In genomic region chr3:109526246-109526645, GRCm38 (mm10) we compare ENCODE assay signal across 8 mouse cellular contexts.
DNase-seq lines count a peak whose midpoint lies in the region; ATAC-seq and TF ChIP-seq lines count a peak whose summit lies in the region.

No protein-coding gene starts in this region.

- 12% methylated on average over 4 of the region's 4 CpGs for WGBS in liver, embryonic 12.5 days (ENCODE audit: insufficient replicate concordance)
- 5% methylated on average over 4 of the region's 4 CpGs for WGBS in intestine, postnatal 0 days
- 5% methylated on average over 4 of the region's 4 CpGs for WGBS in stomach, postnatal 0 days

- no peaks in the 10 kb centered on the region for H3K9me3 ChIP-seq in liver, embryonic 12.5 days (replicated peaks)
- H3K9me3 ChIP-seq in intestine, postnatal 0 days (ENCODE audit: control insufficient read depth), result no peaks in the 10 kb centered on the region
- H3K9me3 ChIP-seq in stomach, postnatal 0 days (ENCODE audit: control insufficient read depth, low read length), result no peaks in the 10 kb centered on the region

- intact Hi-C loops in left cerebral cortex, postnatal 14 days (cut with DNase I), result loop anchor here (5.0 to 10.0 kb wide), 3 partner anchors 209 to 1539 kb away; partner anchors contain the start of gene Ntng1

- TF ChIP-seq EP300 in stomach, postnatal 0 days (optimal IDR thresholded peaks at IDR 0.05), result no peak

- H3K4me2 ChIP-seq in liver, embryonic 12.5 days, result no peak overlapping the region
- no peak overlapping the region for H3K4me2 ChIP-seq in intestine, postnatal 0 days (replicated peaks; ENCODE audit: low read depth)
- no peak overlapping the region for H3K4me2 ChIP-seq in stomach, postnatal 0 days (replicated peaks; ENCODE audit: low read depth)

- peak; percentile 74 for DNase-seq in liver
- DNase-seq in cerebellum, postnatal 25 days, result peak; percentile 85 to 92
- peak; percentile 27 to 36 for DNase-seq in gastrocnemius, adult 8-10 months (ENCODE audit: low spot score in 2 of 2)
- DNase-seq in left cerebral cortex, postnatal 14 days (ENCODE audit: low spot score in 2 of 2), result peak; percentile 78 to 92
- peak; percentile 72 for DNase-seq in naive thymus-derived CD4-positive, alpha-beta T cell, adult 2 months (ENCODE audit: low read depth)
- peak; percentile 86 for DNase-seq in stomach, postnatal 0 days (ENCODE audit: low spot score)

- no peak overlapping the region for H3K27ac ChIP-seq in liver, embryonic 12.5 days
- H3K27ac ChIP-seq in intestine, postnatal 0 days (ENCODE audit: low read depth, low read length), result no peak overlapping the region
- H3K27ac ChIP-seq in stomach, postnatal 0 days (replicated peaks), result no peak overlapping the region

- no peak overlapping the region for H3K4me3 ChIP-seq in liver, embryonic 12.5 days
- no peak overlapping the region for H3K4me3 ChIP-seq in intestine, postnatal 0 days (ENCODE audit: low read depth, low read length)
- no peak overlapping the region for H3K4me3 ChIP-seq in stomach, postnatal 0 days (ENCODE audit: low read depth, low read length)

- H3K9ac ChIP-seq in liver, embryonic 12.5 days, result no peak overlapping the region
- H3K9ac ChIP-seq in intestine, postnatal 0 days (ENCODE audit: low read depth, low read length), result no peak overlapping the region
- H3K9ac ChIP-seq in stomach, postnatal 0 days (ENCODE audit: low read length), result no peak overlapping the region

- no peaks in the 10 kb centered on the region for H3K4me1 ChIP-seq in liver, embryonic 12.5 days
- H3K4me1 ChIP-seq in intestine, postnatal 0 days (replicated peaks; ENCODE audit: control insufficient read depth, insufficient read depth, low read length), result no peaks in the 10 kb centered on the region
- no peaks in the 10 kb centered on the region for H3K4me1 ChIP-seq in stomach, postnatal 0 days (replicated peaks; ENCODE audit: control insufficient read depth, insufficient read depth)

- H3K36me3 ChIP-seq in liver, embryonic 12.5 days, result no peaks in the 10 kb centered on the region
- H3K36me3 ChIP-seq in intestine, postnatal 0 days (ENCODE audit: control insufficient read depth, insufficient read depth), result no peaks in the 10 kb centered on the region
- no peaks in the 10 kb centered on the region for H3K36me3 ChIP-seq in stomach, postnatal 0 days (ENCODE audit: control insufficient read depth, insufficient read depth, low read length)

- TF ChIP-seq CTCF in intestine, postnatal 0 days (IDR thresholded peaks at IDR 0.05; ENCODE audit: low read depth), result peak; percentile 87
- TF ChIP-seq CTCF in stomach, postnatal 0 days (IDR thresholded peaks at IDR 0.05; ENCODE audit: low read depth), result peak; percentile 88

- ATAC-seq in liver, embryonic 12.5 days, result no peak
- no peak for ATAC-seq in intestine, postnatal 0 days
- no peak; the same call in 1 of the 2 replicates for ATAC-seq in stomach, postnatal 0 days (ENCODE audit: low FRiP score, low TSS enrichment)

- no peaks in the 10 kb centered on the region for H3K27me3 ChIP-seq in liver, embryonic 12.5 days (replicated peaks)
- H3K27me3 ChIP-seq in intestine, postnatal 0 days (replicated peaks; ENCODE audit: control insufficient read depth, insufficient read depth, low read length), result no peaks in the 10 kb centered on the region
- no peaks in the 10 kb centered on the region for H3K27me3 ChIP-seq in stomach, postnatal 0 days (ENCODE audit: control insufficient read depth, insufficient read depth, low read length)

Comparison
In these comparisons a context has a peak if more than half of its experiments do, and no peak if none do; other contexts are left out.
1. DNase-seq: peak in every context shown above with its lines; median percentile 88 in cerebellum, postnatal 25 days; 86 in stomach, postnatal 0 days; 85 in left cerebral cortex, postnatal 14 days; 74 in liver; 72 in naive thymus-derived CD4-positive, alpha-beta T cell, adult 2 months; 32 in gastrocnemius, adult 8-10 months.